Mouse (Mus musculus) gastrocnemius, postnatal 14 days (tissue): ENCODE measurements around the gene Neurog1. TPM values are rescaled to one million over a fixed set of nuclear protein-coding genes. Genes with fewer than 3 reads are reported as not detected.
A peak's percentile ranks its signal among the peaks of the same experiment; 100 is the strongest.

Source experiments
- DNase-seq: peaks from one replicate; pipeline ENCODE4 v3.0.0; 2021; ENCODE audit warnings: mixed read lengths
- intact Hi-C: fragments of 180-260 bp; cut with DNase I; formaldehyde crosslinking; loops from one replicate; pipeline ENCODE4 v1.15.1; 2025; ENCODE audit warnings: low total_unique reads
- long read RNA-seq, 2 experiments: library from polyadenylated mRNA; stranded (forward); transcript quantifications; one replicate each; pipeline ENCODE4 v2.0.0; 2021
- total RNA-seq, 2 experiments: library from RNA; stranded (reverse); gene quantifications; 2 replicates each; pipeline ENCODE4 v1.2.3; 2021

The Neurog1 gene
- total RNA-seq, result not detected
- long read RNA-seq, experiment 1, result 0 reads
- long read RNA-seq, experiment 2, result 0 reads

GRCm38 (mm10) chr13:56251924-56252619 is at the start of gene Neurog1:
Gene Neurog1 (minus strand): TSS chr13:56252163.
- no peak for DNase-seq
- intact Hi-C loops, result no loop called here

GRCm38 (mm10) chr13:56299336-56299735 is 47.4 kb upstream of the Neurog1 start:
- intact Hi-C loops, result no loop called here
- DNase-seq, result no peak

GRCm38 (mm10) chr13:56296659-56297020 is 44.7 kb upstream of the Neurog1 start:
- intact Hi-C loops, result no loop called here
- DNase-seq, result no peak

- intact Hi-C loops, result no loop called here
- DNase-seq, result peak; percentile 50
Measured at GRCm38 (mm10) chr13:56295943-56296658, 44.1 kb upstream of the Neurog1 start, which contains the start of gene Cxcl14. Gene Cxcl14 (minus strand): TSS chr13:56296551.

GRCm38 (mm10) chr13:56295586-56295942 is 43.6 kb upstream of the Neurog1 start:
- DNase-seq, result no peak
- intact Hi-C loops, result no loop called here

GRCm38 (mm10) chr13:56294908-56295307 is 42.9 kb upstream of the Neurog1 start:
- no peak for DNase-seq
- intact Hi-C loops, result no loop called here

GRCm38 (mm10) chr13:56289998-56290397 is 38.0 kb upstream of the Neurog1 start:
- intact Hi-C loops, result no loop called here
- no peak for DNase-seq

GRCm38 (mm10) chr13:56289261-56289660 is 37.3 kb upstream of the Neurog1 start:
- intact Hi-C loops, result no loop called here

GRCm38 (mm10) chr13:56288601-56289000 is 36.6 kb upstream of the Neurog1 start:
- intact Hi-C loops, result no loop called here

More at GRCm38 (mm10) chr13:56289261-56289660, 37.3 kb upstream of the Neurog1 start:
- no peak for DNase-seq

GRCm38 (mm10) chr13:56287091-56287490 is 35.1 kb upstream of the Neurog1 start:
- DNase-seq, result no peak
- intact Hi-C loops, result no loop called here

More at GRCm38 (mm10) chr13:56288601-56289000, 36.6 kb upstream of the Neurog1 start:
- DNase-seq, result no peak

GRCm38 (mm10) chr13:56283321-56283720 is 31.4 kb upstream of the Neurog1 start:
- intact Hi-C loops, result loop anchor here (2.0 kb wide), 2 partner anchors 133 to 145 kb away; no protein-coding TSS in a partner anchor
- DNase-seq, result no peak

GRCm38 (mm10) chr13:56280356-56280755 is 28.4 kb upstream of the Neurog1 start:
- no peak for DNase-seq
- intact Hi-C loops, result no loop called here

- intact Hi-C loops, result loop anchor here (2.0 kb wide), 1 partner anchor 143 kb away; no protein-coding TSS in a partner anchor
- peak; percentile 77 for DNase-seq
Measured at GRCm38 (mm10) chr13:56279439-56279838, 27.5 kb upstream of the Neurog1 start.

GRCm38 (mm10) chr13:56275171-56275570 is 23.2 kb upstream of the Neurog1 start:
- intact Hi-C loops, result no loop called here
- DNase-seq, result no peak

GRCm38 (mm10) chr13:56270124-56270523 is 18.2 kb upstream of the Neurog1 start:
- DNase-seq, result no peak
- intact Hi-C loops, result no loop called here

GRCm38 (mm10) chr13:56267396-56267795 is 15.4 kb upstream of the Neurog1 start:
- DNase-seq, result no peak
- intact Hi-C loops, result loop anchor here (2.0 kb wide), 1 partner anchor 69 kb away; no protein-coding TSS in a partner anchor

GRCm38 (mm10) chr13:56266435-56266834 is 14.5 kb upstream of the Neurog1 start:
- intact Hi-C loops, result loop anchor here (2.0 kb wide), 1 partner anchor 68 kb away; no protein-coding TSS in a partner anchor
- no peak for DNase-seq

- intact Hi-C loops, result loop anchor here (2.0 kb wide), 1 partner anchor 67 kb away; no protein-coding TSS in a partner anchor
Measured at GRCm38 (mm10) chr13:56265661-56266060, 13.7 kb upstream of the Neurog1 start.

GRCm38 (mm10) chr13:56262269-56262668 is 10.3 kb upstream of the Neurog1 start:
- DNase-seq, result no peak
- intact Hi-C loops, result no loop called here

More at GRCm38 (mm10) chr13:56265661-56266060, 13.7 kb upstream of the Neurog1 start:
- no peak for DNase-seq

- DNase-seq, result no peak
- intact Hi-C loops, result no loop called here
Measured at GRCm38 (mm10) chr13:56260344-56260780, 8.4 kb upstream of the Neurog1 start.

- DNase-seq, result no peak
- intact Hi-C loops, result no loop called here
Measured at GRCm38 (mm10) chr13:56259926-56260250, 7.9 kb upstream of the Neurog1 start.
